Mouse (Mus musculus): ENCODE results near the gene Phc2. TPM values are rescaled to one million over a fixed set of nuclear protein-coding genes. Genes with fewer than 3 reads are reported as not detected.

Gene Phc2
- total RNA-seq, 1 experiment = 29.8 TPM

DNA sequence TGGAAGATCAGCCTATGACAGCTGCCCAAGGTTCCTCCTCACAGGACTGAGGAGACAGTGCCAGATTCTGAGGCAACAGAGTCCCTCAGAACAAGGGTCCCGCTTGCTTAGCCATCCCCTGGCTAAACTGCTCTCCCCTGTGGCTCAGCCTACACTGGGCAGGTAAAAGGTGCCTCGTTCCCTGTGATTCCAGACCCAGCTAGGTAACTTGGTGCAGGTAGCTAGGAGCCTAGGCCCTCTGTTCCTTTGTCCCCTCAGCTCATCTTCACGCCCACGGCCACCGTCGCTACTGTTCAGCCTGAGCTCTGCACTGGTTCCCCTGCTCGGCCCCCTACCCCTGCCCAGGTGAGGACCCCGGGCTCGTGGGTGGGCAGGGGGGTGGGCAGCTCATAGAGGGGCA is 56.3 kb downstream of the Phc2 start:
- DNase-seq (ENCODE audit: low read depth, low spot score) = no peak
- H3K4me3 ChIP-seq (ENCODE audit: insufficient read depth in 1 of 2, low read depth in 1 of 2, low read length in 2 of 2, poor library complexity in 1 of 2, severe bottlenecking in 1 of 2) = no peak overlapping the region
- no peaks in the 10 kb centered on the region for H3K9me3 ChIP-seq (ENCODE audit: control insufficient read depth, insufficient read depth, low read depth, low read length)
- TF ChIP-seq HCFC1 (IDR thresholded peaks at IDR 0.05; ENCODE audit: borderline replicate concordance, insufficient read depth, low read length) = no peak
- TF ChIP-seq MAFK (IDR thresholded peaks at IDR 0.05; ENCODE audit: insufficient read depth, low read depth, low read length) = no peak
- no peak for TF ChIP-seq CHD2 (IDR thresholded peaks at IDR 0.05; ENCODE audit: low read depth, low read length)
- no peak for TF ChIP-seq ZNF384 (IDR thresholded peaks at IDR 0.05; ENCODE audit: low read depth, low read length)
- no peak for TF ChIP-seq ZC3H11A (IDR thresholded peaks at IDR 0.05; ENCODE audit: borderline replicate concordance, low read depth, low read length)
- H3K9ac ChIP-seq (ENCODE audit: insufficient read depth, low read depth, low read length, poor library complexity, severe bottlenecking) = no peak overlapping the region
- in situ Hi-C loops (cut with MboI; ENCODE audit: low sequenced_read_pairs in 2 of 2, unreplicated experiment in 2 of 2) = no loop called here
- H3K36me3 ChIP-seq (ENCODE audit: control insufficient read depth, insufficient read depth, low read length, poor library complexity, severe bottlenecking) = no peaks in the 10 kb centered on the region
- peaks cover 0 to 7% of the 10 kb centered on the region in 2 experiments; a peak in 1 of 4 replicates for H3K4me1 ChIP-seq (ENCODE audit: control insufficient read depth in 2 of 2, insufficient read depth in 2 of 2, low read length in 2 of 2, poor library complexity in 1 of 2)
- H3K27ac ChIP-seq (ENCODE audit: insufficient read depth, low read depth, low read length, poor library complexity, severe bottlenecking) = no peak overlapping the region

GRCm38 (mm10) chr4:128711455-128712135 is 57.1 kb downstream of the Phc2 start:
- in situ Hi-C loops (cut with MboI; ENCODE audit: low sequenced_read_pairs in 2 of 2, unreplicated experiment in 2 of 2) = no loop called here
- peak; percentile 95 for DNase-seq (ENCODE audit: low read depth, low spot score)
- peaks cover 6 to 13% of the 10 kb centered on the region in 2 experiments; a peak in 3 of 4 replicates for H3K4me1 ChIP-seq (ENCODE audit: control insufficient read depth in 2 of 2, insufficient read depth in 2 of 2, low read length in 2 of 2, poor library complexity in 1 of 2)
- H3K36me3 ChIP-seq (ENCODE audit: control insufficient read depth, insufficient read depth, low read length, poor library complexity, severe bottlenecking) = no peaks in the 10 kb centered on the region
- H3K27ac ChIP-seq (ENCODE audit: insufficient read depth, low read depth, low read length, poor library complexity, severe bottlenecking) = no peak overlapping the region
- H3K4me3 ChIP-seq (ENCODE audit: insufficient read depth in 1 of 2, low read depth in 1 of 2, low read length in 2 of 2, poor library complexity in 1 of 2, severe bottlenecking in 1 of 2) = peak overlapping the region; percentile 15 to 45; a peak in 2 of 4 replicates
- H3K9me3 ChIP-seq (ENCODE audit: control insufficient read depth, insufficient read depth, low read depth, low read length) = no peaks in the 10 kb centered on the region
- H3K9ac ChIP-seq (ENCODE audit: insufficient read depth, low read depth, low read length, poor library complexity, severe bottlenecking) = peak overlapping the region; percentile 9; the same call in 1 of the 2 replicates
- TF ChIP-seq CHD2 (IDR thresholded peaks at IDR 0.05; ENCODE audit: low read depth, low read length) (no peak), ZC3H11A (IDR thresholded peaks at IDR 0.05; ENCODE audit: borderline replicate concordance, low read depth, low read length) (peak; percentile 97), HCFC1 (IDR thresholded peaks at IDR 0.05; ENCODE audit: borderline replicate concordance, insufficient read depth, low read length) (peak; percentile 51; the same call in 1 of the 2 replicates), MAFK (IDR thresholded peaks at IDR 0.05; ENCODE audit: insufficient read depth, low read depth, low read length) (peak; percentile 44; the same call in 1 of the 2 replicates), ZNF384 (IDR thresholded peaks at IDR 0.05; ENCODE audit: low read depth, low read length) (no peak)

DNA sequence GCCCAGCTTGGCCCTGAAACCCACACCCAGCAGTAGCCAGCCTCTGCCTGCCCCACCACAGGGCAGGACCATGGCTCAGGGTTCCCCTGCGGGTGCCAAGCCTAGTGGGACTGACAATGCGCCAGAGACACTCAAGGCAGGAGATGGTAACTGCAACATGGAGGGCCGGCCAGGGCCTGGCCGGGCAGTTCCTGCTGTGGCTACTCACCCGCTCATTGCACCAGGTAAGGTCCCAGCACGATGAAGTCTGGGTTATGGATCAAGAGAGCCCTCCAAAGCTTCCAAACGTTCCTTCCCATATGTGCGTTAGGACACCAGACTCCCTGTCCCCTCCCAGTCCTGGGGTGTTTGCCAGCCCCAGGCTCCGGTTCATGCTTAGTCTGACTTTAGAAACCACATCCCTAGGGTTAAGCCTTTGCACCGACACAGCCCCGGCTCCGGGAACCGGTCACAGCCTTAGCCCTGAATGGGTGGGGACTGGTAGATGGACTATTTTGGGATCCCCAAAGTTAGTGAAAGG is 57.7 kb downstream of the Phc2 start:
- peaks cover 7 to 16% of the 10 kb centered on the region in 2 experiments; a peak in 3 of 4 replicates for H3K4me1 ChIP-seq (ENCODE audit: control insufficient read depth in 2 of 2, insufficient read depth in 2 of 2, low read length in 2 of 2, poor library complexity in 1 of 2)
- TF ChIP-seq ZC3H11A (IDR thresholded peaks at IDR 0.05; ENCODE audit: borderline replicate concordance, low read depth, low read length) (no peak), CHD2 (IDR thresholded peaks at IDR 0.05; ENCODE audit: low read depth, low read length) (no peak), HCFC1 (IDR thresholded peaks at IDR 0.05; ENCODE audit: borderline replicate concordance, insufficient read depth, low read length) (no peak), MAFK (IDR thresholded peaks at IDR 0.05; ENCODE audit: insufficient read depth, low read depth, low read length) (no peak), ZNF384 (IDR thresholded peaks at IDR 0.05; ENCODE audit: low read depth, low read length) (no peak)
- H3K9me3 ChIP-seq (ENCODE audit: control insufficient read depth, insufficient read depth, low read depth, low read length) = no peaks in the 10 kb centered on the region
- no peak overlapping the region for H3K27ac ChIP-seq (ENCODE audit: insufficient read depth, low read depth, low read length, poor library complexity, severe bottlenecking)
- H3K9ac ChIP-seq (ENCODE audit: insufficient read depth, low read depth, low read length, poor library complexity, severe bottlenecking) = peak overlapping the region; percentile 9; the same call in 1 of the 2 replicates
- DNase-seq (ENCODE audit: low read depth, low spot score) = no peak
- peak overlapping the region in 1 of 2 experiments; percentile 15; a peak in 1 of 4 replicates for H3K4me3 ChIP-seq (ENCODE audit: insufficient read depth in 1 of 2, low read depth in 1 of 2, low read length in 2 of 2, poor library complexity in 1 of 2, severe bottlenecking in 1 of 2)
- H3K36me3 ChIP-seq (ENCODE audit: control insufficient read depth, insufficient read depth, low read length, poor library complexity, severe bottlenecking) = no peaks in the 10 kb centered on the region
- in situ Hi-C loops (cut with MboI; ENCODE audit: low sequenced_read_pairs in 2 of 2, unreplicated experiment in 2 of 2) = no loop called here

- H3K9ac ChIP-seq (ENCODE audit: insufficient read depth, low read depth, low read length, poor library complexity, severe bottlenecking) = no peak overlapping the region
- TF ChIP-seq ZNF384 (IDR thresholded peaks at IDR 0.05; ENCODE audit: low read depth, low read length) (no peak), ZC3H11A (IDR thresholded peaks at IDR 0.05; ENCODE audit: borderline replicate concordance, low read depth, low read length) (no peak), MAFK (IDR thresholded peaks at IDR 0.05; ENCODE audit: insufficient read depth, low read depth, low read length) (no peak), HCFC1 (IDR thresholded peaks at IDR 0.05; ENCODE audit: borderline replicate concordance, insufficient read depth, low read length) (no peak), CHD2 (IDR thresholded peaks at IDR 0.05; ENCODE audit: low read depth, low read length) (no peak)
- in situ Hi-C loops (cut with MboI; ENCODE audit: low sequenced_read_pairs in 2 of 2, unreplicated experiment in 2 of 2) = no loop called here
Measured at GRCm38 (mm10) chr4:128712941-128713340, 58.4 kb downstream of the Phc2 start.

More at GRCm38 (mm10) chr4:128712941-128713340, 58.4 kb downstream of the Phc2 start:
- Histone ChIP-seq H3K9me3 (ENCODE audit: control insufficient read depth, insufficient read depth, low read depth, low read length) (no peaks in the 10 kb centered on the region), H3K4me3 (ENCODE audit: insufficient read depth in 1 of 2, low read depth in 1 of 2, low read length in 2 of 2, poor library complexity in 1 of 2, severe bottlenecking in 1 of 2) (no peak overlapping the region), H3K27ac (ENCODE audit: insufficient read depth, low read depth, low read length, poor library complexity, severe bottlenecking) (no peak overlapping the region), H3K4me1 (ENCODE audit: control insufficient read depth in 2 of 2, insufficient read depth in 2 of 2, low read length in 2 of 2, poor library complexity in 1 of 2) (peaks cover 7 to 16% of the 10 kb centered on the region in 2 experiments; a peak in 3 of 4 replicates), H3K36me3 (ENCODE audit: control insufficient read depth, insufficient read depth, low read length, poor library complexity, severe bottlenecking) (no peaks in the 10 kb centered on the region)
- DNase-seq (ENCODE audit: low read depth, low spot score) = no peak

Data from ES-E14 (cell line).